ENCODE assay signal across 16 mouse cellular contexts in the genomic region with DNA sequence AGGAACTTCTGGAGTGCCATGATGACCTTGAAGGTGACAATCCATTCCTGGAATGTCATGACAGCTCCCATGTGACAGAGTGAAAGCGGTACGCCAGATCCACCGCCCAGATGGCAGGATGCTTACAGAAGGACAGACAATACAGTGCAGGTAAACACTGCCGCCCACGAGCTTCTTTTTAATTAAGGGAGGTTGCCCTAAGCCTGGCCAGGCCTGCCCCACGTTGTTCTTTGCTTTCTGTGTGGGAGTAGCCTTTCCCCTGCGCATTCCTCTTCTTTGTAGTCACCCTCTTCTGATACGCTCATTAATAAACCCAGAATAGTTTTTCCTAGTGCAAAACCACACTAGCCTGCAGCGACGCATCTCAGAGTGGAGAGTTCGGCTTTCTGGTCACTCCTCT.
"Had no signal": no experiment of that assay in that cellular context is flagged by ENCODE, and none has a peak within 500 bp of the region (broad histone marks: within the 10 kb centered on the region; RNA-seq: fewer than 3 reads in every experiment).

No protein-coding gene starts in this region.

- H3K4me3 ChIP-seq: left cerebral cortex, adult 2 months; limb, embryonic 10.5 days; liver, embryonic 15.5 days; midbrain, embryonic 10.5 days; myocyte; neural tube, embryonic 15.5 days had no signal

- H3K4me1 ChIP-seq: neural tube, embryonic 15.5 days had no signal

- H3K36me3 ChIP-seq: limb, embryonic 10.5 days; liver, embryonic 15.5 days; midbrain, embryonic 10.5 days; neural tube, embryonic 15.5 days had no signal

- H3K4me2 ChIP-seq: liver, embryonic 11.5 days; liver, embryonic 15.5 days; neural tube, embryonic 15.5 days had no signal

- H3K27ac ChIP-seq: left cerebral cortex, adult 2 months; limb, embryonic 10.5 days; liver, embryonic 15.5 days; midbrain, embryonic 10.5 days; neural tube, embryonic 15.5 days had no signal

- H3K27me3 ChIP-seq: liver, embryonic 15.5 days; neural tube, embryonic 15.5 days had no signal

- DNase-seq: kidney, adult 8-10 months; lung, adult 2 months; lung, postnatal 4 days; midbrain, embryonic 14.5 days; right cerebral cortex, adult 18-20 months; right cerebral cortex, postnatal 25 days; thymus, adult 2 months; thymus, postnatal 25 days had no signal

- H3K9me3 ChIP-seq: limb, embryonic 10.5 days; liver, embryonic 15.5 days; midbrain, embryonic 10.5 days; neural tube, embryonic 15.5 days had no signal

- H3K9ac ChIP-seq: liver, embryonic 15.5 days; neural tube, embryonic 15.5 days had no signal

- ATAC-seq: lung, postnatal 0 days had no signal
